Mouse (Mus musculus) megakaryocyte, embryonic 14.5 days (primary cell): ENCODE data around the gene Fam129a.

Source experiments
- FLI1 ChIP-seq: IDR thresholded peaks from 2 replicates; pipeline ENCODE4 v1.6.1; 2012; ENCODE audit warnings: low read length, inconsistent platforms, mixed read lengths
- GATA1 ChIP-seq: IDR thresholded peaks from 3 replicates; pipeline ENCODE4 v1.6.1; 2012; ENCODE audit warnings: mixed read lengths, low read length, inconsistent platforms, borderline replicate concordance

GRCm38 (mm10) chr1:151584565-151585216 lies 13.7 kb downstream of the Fam129a start:
- no peak for TF ChIP-seq GATA1
- TF ChIP-seq FLI1: no peak
